Mouse (Mus musculus): ENCODE results near the gene Pdzrn4. TPM values are rescaled to one million over a fixed set of nuclear protein-coding genes. Genes with fewer than 3 reads are reported as not detected.

The Pdzrn4 gene
- polyA plus RNA-seq, 1 experiment from 2014 or later = 3.0 TPM

GRCm38 (mm10) chr15:92757085-92757903, 360.6 kb downstream of the Pdzrn4 start:
- no peak overlapping the region for H3K27ac ChIP-seq
- H3K4me1 ChIP-seq = no peaks in the 10 kb centered on the region
- H3K9ac ChIP-seq = no peak overlapping the region
- H3K4me3 ChIP-seq = no peak overlapping the region
- H3K27me3 ChIP-seq = peaks cover 2% of the 10 kb centered on the region; the same call in 1 of the 2 replicates
- H3K9me3 ChIP-seq = no peaks in the 10 kb centered on the region
- WGBS = 59% methylated on average over 17 of the region's 17 CpGs
- no peak overlapping the region for H3K4me2 ChIP-seq (replicated peaks)
- no peak for ATAC-seq (ENCODE audit: low FRiP score, low read depth)
- H3K36me3 ChIP-seq = no peaks in the 10 kb centered on the region

- no peak overlapping the region for H3K4me2 ChIP-seq (replicated peaks)
- no peak overlapping the region for H3K27ac ChIP-seq
- H3K9ac ChIP-seq = no peak overlapping the region
- ATAC-seq (ENCODE audit: low FRiP score, low read depth) = no peak
- H3K4me1 ChIP-seq = peaks cover 3% of the 10 kb centered on the region; the same call in 1 of the 2 replicates
- WGBS = 47% methylated on average over 8 of the region's 8 CpGs
- no peaks in the 10 kb centered on the region for H3K9me3 ChIP-seq
- no peaks in the 10 kb centered on the region for H3K36me3 ChIP-seq
- H3K27me3 ChIP-seq = no peaks in the 10 kb centered on the region
- no peak overlapping the region for H3K4me3 ChIP-seq
Measured at GRCm38 (mm10) chr15:92759001-92759400, 362.3 kb downstream of the Pdzrn4 start.

GRCm38 (mm10) chr15:92763303-92763702, 366.6 kb downstream of the Pdzrn4 start:
- no peaks in the 10 kb centered on the region for H3K27me3 ChIP-seq
- WGBS = 87% methylated on average over 5 of the region's 5 CpGs
- no peak overlapping the region for H3K4me3 ChIP-seq
- ATAC-seq (ENCODE audit: low FRiP score, low read depth) = no peak
- H3K4me1 ChIP-seq = peaks cover 3% of the 10 kb centered on the region; the same call in 1 of the 2 replicates
- no peaks in the 10 kb centered on the region for H3K9me3 ChIP-seq
- H3K9ac ChIP-seq = no peak overlapping the region
- no peaks in the 10 kb centered on the region for H3K36me3 ChIP-seq
- H3K4me2 ChIP-seq (replicated peaks) = no peak overlapping the region
- no peak overlapping the region for H3K27ac ChIP-seq

GRCm38 (mm10) chr15:92769535-92769934, 372.9 kb downstream of the Pdzrn4 start:
- WGBS = 60% methylated on average over 15 of the region's 15 CpGs
- Histone ChIP-seq H3K9ac (no peak overlapping the region), H3K27me3 (no peaks in the 10 kb centered on the region), H3K4me1 (no peaks in the 10 kb centered on the region), H3K9me3 (no peaks in the 10 kb centered on the region), H3K36me3 (no peaks in the 10 kb centered on the region), H3K4me3 (no peak overlapping the region), H3K4me2 (replicated peaks) (no peak overlapping the region), H3K27ac (no peak overlapping the region)
- ATAC-seq (ENCODE audit: low FRiP score, low read depth) = no peak

DNA sequence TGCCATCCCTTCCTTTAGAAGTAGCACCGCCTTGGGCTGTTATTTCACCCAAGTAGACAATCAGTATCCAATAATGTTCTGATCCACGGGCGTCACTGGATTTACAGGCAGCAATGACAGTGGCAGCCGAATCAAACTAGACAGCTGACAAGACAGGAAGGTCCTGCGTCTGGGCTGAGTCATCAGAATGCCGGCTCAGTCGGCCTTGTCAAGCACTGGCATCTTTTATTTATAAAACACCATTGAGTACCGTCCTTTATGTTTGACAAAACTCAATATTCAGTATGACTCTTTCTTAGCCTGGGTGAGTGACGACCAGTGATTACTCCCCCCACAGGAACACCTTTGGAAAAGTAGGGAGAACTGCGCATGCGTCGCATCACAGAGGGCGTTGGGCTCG, 391.4 kb downstream of the Pdzrn4 start:
- no peak overlapping the region for H3K4me3 ChIP-seq
- ATAC-seq (ENCODE audit: low FRiP score, low read depth) = no peak
- H3K4me1 ChIP-seq = no peaks in the 10 kb centered on the region
- H3K9me3 ChIP-seq = no peaks in the 10 kb centered on the region
- H3K27ac ChIP-seq = no peak overlapping the region
- H3K36me3 ChIP-seq = no peaks in the 10 kb centered on the region
- no peaks in the 10 kb centered on the region; the same call in 1 of the 2 replicates for H3K27me3 ChIP-seq
- no peak overlapping the region for H3K4me2 ChIP-seq (replicated peaks)
- whole genome bisulfite sequencing = 81% methylated on average over 14 of the region's 14 CpGs
- H3K9ac ChIP-seq = no peak overlapping the region

DNA sequence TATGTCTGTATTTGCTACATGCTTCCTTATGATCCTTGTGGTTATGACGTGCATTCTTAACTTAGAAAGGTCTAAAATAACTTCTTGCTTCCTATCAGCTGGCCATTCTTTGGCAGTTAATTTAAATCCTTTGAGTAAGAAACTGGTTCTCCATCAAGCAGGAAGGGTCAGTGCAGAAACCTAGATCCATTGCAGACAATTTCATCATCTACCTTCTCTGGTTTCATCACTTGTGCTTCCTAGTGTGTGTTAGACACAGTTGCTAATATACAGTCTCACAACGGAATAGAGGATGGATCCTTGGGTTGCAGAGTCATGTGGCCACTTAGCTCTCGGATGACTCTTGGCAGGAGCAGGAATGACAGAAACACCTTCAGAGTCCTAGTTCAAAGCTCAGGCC, 397.6 kb downstream of the Pdzrn4 start:
- Histone ChIP-seq H3K4me2 (replicated peaks) (no peak overlapping the region), H3K4me1 (no peaks in the 10 kb centered on the region), H3K27ac (no peak overlapping the region), H3K9me3 (no peaks in the 10 kb centered on the region), H3K4me3 (no peak overlapping the region), H3K27me3 (no peaks in the 10 kb centered on the region), H3K9ac (no peak overlapping the region), H3K36me3 (no peaks in the 10 kb centered on the region)
- 85% methylated on average over 3 of the region's 3 CpGs for WGBS
- ATAC-seq (ENCODE audit: low FRiP score, low read depth) = no peak

DNA sequence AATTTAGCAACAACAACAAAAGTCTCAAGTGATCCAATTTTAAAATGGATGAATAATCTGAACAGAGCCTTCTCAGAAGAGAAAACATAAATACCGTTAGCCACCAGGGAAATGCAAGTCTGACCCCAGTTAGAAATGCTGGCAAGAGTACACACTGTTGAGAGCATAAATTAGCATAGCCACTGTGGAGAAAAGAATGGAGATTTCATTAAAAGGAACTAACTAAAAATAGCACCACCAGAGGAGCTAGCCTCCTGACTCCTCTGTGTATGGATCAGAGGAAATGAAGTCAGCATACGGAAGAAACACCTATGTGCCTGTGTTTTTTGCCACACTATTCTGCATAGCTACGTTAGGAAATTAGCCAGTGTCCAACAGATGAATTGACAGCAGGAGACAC, 409.3 kb downstream of the Pdzrn4 start:
- WGBS = 71% methylated on average over 3 of the region's 3 CpGs
- H3K4me2 ChIP-seq (replicated peaks) = no peak overlapping the region

GRCm38 (mm10) chr15:92806352-92806751, 409.7 kb downstream of the Pdzrn4 start:
- Histone ChIP-seq H3K9me3 (no peaks in the 10 kb centered on the region), H3K4me3 (no peak overlapping the region), H3K4me2 (replicated peaks) (no peak overlapping the region), H3K36me3 (no peaks in the 10 kb centered on the region), H3K9ac (no peak overlapping the region), H3K27ac (no peak overlapping the region), H3K4me1 (no peaks in the 10 kb centered on the region), H3K27me3 (no peaks in the 10 kb centered on the region)
- WGBS = 94% methylated on average over 1 of the region's 1 CpGs
- ATAC-seq (ENCODE audit: low FRiP score, low read depth) = no peak

More for the DNA sequence above, 409.3 kb downstream of the Pdzrn4 start:
- no peaks in the 10 kb centered on the region for H3K36me3 ChIP-seq
- no peak overlapping the region for H3K27ac ChIP-seq
- no peak for ATAC-seq (ENCODE audit: low FRiP score, low read depth)
- no peak overlapping the region for H3K9ac ChIP-seq
- H3K4me3 ChIP-seq = no peak overlapping the region
- H3K4me1 ChIP-seq = no peaks in the 10 kb centered on the region
- H3K27me3 ChIP-seq = no peaks in the 10 kb centered on the region
- no peaks in the 10 kb centered on the region for H3K9me3 ChIP-seq

Measured in limb, embryonic 13.5 days (tissue).